Mouse (Mus musculus): Measurements from ENCODE around the gene Ago1.

- no peak for TF ChIP-seq EP300 (IDR thresholded peaks at IDR 0.05; ENCODE audit: low read depth in 1 of 2, low read length in 2 of 2)
- no peak for TF ChIP-seq CHD1 (IDR thresholded peaks at IDR 0.05; ENCODE audit: low read depth, low read length)
- no peak for TF ChIP-seq GATA1 (IDR thresholded peaks at IDR 0.05; ENCODE audit: low read depth, low read length)
- peak; percentile 80 to 86 for TF ChIP-seq POLR2A (IDR thresholded peaks at IDR 0.05; ENCODE audit: control insufficient read depth in 1 of 2, insufficient read depth in 1 of 2, low read depth in 1 of 2, low read length in 2 of 2, poor library complexity in 1 of 2)
- peak; percentile 84 for TF ChIP-seq HCFC1 (IDR thresholded peaks at IDR 0.05; ENCODE audit: low read depth, low read length)
- TF ChIP-seq CTCF (IDR thresholded peaks at IDR 0.05 in 2 of 3, conservative IDR thresholded peaks at IDR 0.05 in 1 of 3; ENCODE audit: control insufficient read depth in 1 of 3, insufficient read depth in 1 of 3, low read depth in 2 of 3, low read length in 3 of 3, poor library complexity in 1 of 3, severe bottlenecking in 1 of 3): no peak
- TF ChIP-seq MAX (IDR thresholded peaks at IDR 0.05; ENCODE audit: low read length): peak; percentile 84
- TF ChIP-seq USF1 (IDR thresholded peaks at IDR 0.05; ENCODE audit: low read depth, low read length): peak; percentile 19; the same call in 1 of the 2 replicates
- peak; percentile 99 for TF ChIP-seq MAZ (IDR thresholded peaks at IDR 0.05; ENCODE audit: low read depth, low read length)
Measured at GRCm38 (mm10) chr4:126429347-126430079, 38.9 kb downstream of the Ago1 start, which contains the start of gene Ago3.
